Mouse (Mus musculus): Measurements from ENCODE around the gene Tpm3. TPM values are rescaled to one million over a fixed set of nuclear protein-coding genes. Genes with fewer than 3 reads are reported as not detected.

The Tpm3 gene
- total and polyA plus RNA-seq, 3 experiments: 205 to 274 (median 273) TPM

- Histone ChIP-seq H3K79me2 (ENCODE audit: control insufficient read depth, insufficient read depth, low read length, poor library complexity) (no peaks in the 10 kb centered on the region), H3K36me3 (ENCODE audit: control insufficient read depth in 1 of 2, insufficient read depth in 2 of 2, low read length in 2 of 2) (no peaks in the 10 kb centered on the region; a peak in 1 of 4 replicates), H3K27ac (ENCODE audit: control insufficient read depth, low read depth, low read length) (no peak within 1 kb of the TSS), H3K27me3 (ENCODE audit: control insufficient read depth in 1 of 2, insufficient read depth in 2 of 2, low read length in 2 of 2) (no peaks in the 10 kb centered on the region), H3K9ac (ENCODE audit: control insufficient read depth, low read depth, low read length, poor library complexity, severe bottlenecking) (no peak within 1 kb of the TSS), H3K9me3 (replicated peaks; ENCODE audit: insufficient read depth, low read length) (no peaks in the 10 kb centered on the region), H3K4me3 (ENCODE audit: control insufficient read depth in 1 of 2, insufficient read depth in 1 of 2, low read depth in 2 of 2, low read length in 2 of 2) (no peak within 1 kb of the TSS), H3K4me1 (ENCODE audit: control insufficient read depth in 1 of 2, insufficient read depth in 2 of 2, low read length in 2 of 2) (no peaks in the 10 kb centered on the region)
- peak; percentile 42 for DNase-seq (ENCODE audit: low read depth, low spot score)
- TF ChIP-seq ZMIZ1 (IDR thresholded peaks at IDR 0.05; ENCODE audit: low read depth, low read length): no peak
- TF ChIP-seq MXI1 (IDR thresholded peaks at IDR 0.05; ENCODE audit: low read depth, low read length): no peak
Observed at GRCm38 (mm10) chr3:90103938-90104337, 31.5 kb downstream of the Tpm3 start, which contains the start of gene Nup210l. Gene Nup210l (plus strand): TSS chr3:90104132.

- peak; percentile 75 for DNase-seq (ENCODE audit: low read depth, low spot score)
- peak; percentile 22; the same call in 1 of the 2 replicates for TF ChIP-seq GATA1 (IDR thresholded peaks at IDR 0.05; ENCODE audit: low read depth, low read length)
- TF ChIP-seq MEF2A (IDR thresholded peaks at IDR 0.05; ENCODE audit: extremely low read depth, insufficient replicate concordance, low read depth, low read length, poor library complexity, severe bottlenecking): peak; percentile 88
- no peak for TF ChIP-seq MAX (IDR thresholded peaks at IDR 0.05; ENCODE audit: low read length)
- Histone ChIP-seq H3K27ac (ENCODE audit: control insufficient read depth, low read depth, low read length) (no peak overlapping the region), H3K4me3 (ENCODE audit: control insufficient read depth in 1 of 2, insufficient read depth in 1 of 2, low read depth in 2 of 2, low read length in 2 of 2) (no peak overlapping the region), H3K4me1 (ENCODE audit: control insufficient read depth in 1 of 2, insufficient read depth in 2 of 2, low read length in 2 of 2) (peaks cover 0 to 4% of the 10 kb centered on the region in 2 experiments; a peak in 1 of 4 replicates), H3K9me3 (replicated peaks; ENCODE audit: insufficient read depth, low read length) (no peaks in the 10 kb centered on the region), H3K27me3 (ENCODE audit: control insufficient read depth in 1 of 2, insufficient read depth in 2 of 2, low read length in 2 of 2) (no peaks in the 10 kb centered on the region), H3K9ac (ENCODE audit: control insufficient read depth, low read depth, low read length, poor library complexity, severe bottlenecking) (no peak overlapping the region), H3K36me3 (ENCODE audit: control insufficient read depth in 1 of 2, insufficient read depth in 2 of 2, low read length in 2 of 2) (peaks cover 0 to 8% of the 10 kb centered on the region in 2 experiments; a peak in 2 of 4 replicates), H3K79me2 (ENCODE audit: control insufficient read depth, insufficient read depth, low read length, poor library complexity) (no peaks in the 10 kb centered on the region)
Observed at GRCm38 (mm10) chr3:90111706-90112105, 39.3 kb downstream of the Tpm3 start.

GRCm38 (mm10) chr3:90114342-90114741 lies 41.9 kb downstream of the Tpm3 start:
- TF ChIP-seq NELFE (IDR thresholded peaks at IDR 0.05; ENCODE audit: low read depth, low read length) (no peak), ZKSCAN1 (IDR thresholded peaks at IDR 0.05; ENCODE audit: low read depth, low read length) (no peak), TAL1 (IDR thresholded peaks at IDR 0.05; ENCODE audit: low read length) (no peak), ZC3H11A (IDR thresholded peaks at IDR 0.05; ENCODE audit: low read depth, low read length) (peak; percentile 19; the same call in 1 of the 2 replicates), ZNF384 (IDR thresholded peaks at IDR 0.05; ENCODE audit: low read depth, low read length) (peak; percentile 88), NRF1 (IDR thresholded peaks at IDR 0.05; ENCODE audit: insufficient read depth, low read depth, low read length, poor library complexity, severe bottlenecking) (no peak), POLR2AphosphoS5 (IDR thresholded peaks at IDR 0.05; ENCODE audit: borderline replicate concordance, low read depth, low read length) (no peak), MAFK (IDR thresholded peaks at IDR 0.05; ENCODE audit: borderline replicate concordance, low read depth, low read length) (no peak), SMC3 (IDR thresholded peaks at IDR 0.05; ENCODE audit: low read depth, low read length) (peak; percentile 53), SIN3A (IDR thresholded peaks at IDR 0.05; ENCODE audit: low read length) (no peak), POLR2AphosphoS2 (IDR thresholded peaks at IDR 0.05; ENCODE audit: low read length) (no peak), E2F4 (IDR thresholded peaks at IDR 0.05; ENCODE audit: borderline replicate concordance, low read depth, low read length) (no peak), CTCF (IDR thresholded peaks at IDR 0.05 in 2 of 3, conservative IDR thresholded peaks at IDR 0.05 in 1 of 3; ENCODE audit: control insufficient read depth in 1 of 3, insufficient read depth in 1 of 3, low read depth in 2 of 3, low read length in 3 of 3, poor library complexity in 1 of 3, severe bottlenecking in 1 of 3) (peak; percentile 43 to 59 (median 52)), UBTF (IDR thresholded peaks at IDR 0.05; ENCODE audit: borderline replicate concordance, insufficient read depth, low read depth, low read length) (no peak), GABPA (IDR thresholded peaks at IDR 0.05; ENCODE audit: low read depth, low read length) (no peak), GATA1 (IDR thresholded peaks at IDR 0.05; ENCODE audit: low read depth, low read length) (0 out of 2 replicates have a peak, but pooled peaks have one; percentile 8), TCF12 (IDR thresholded peaks at IDR 0.05; ENCODE audit: low read depth, low read length) (no peak), MAX (IDR thresholded peaks at IDR 0.05; ENCODE audit: low read length) (no peak), RAD21 (IDR thresholded peaks at IDR 0.05; ENCODE audit: low read depth, low read length) (peak; percentile 53), MEF2A (IDR thresholded peaks at IDR 0.05; ENCODE audit: extremely low read depth, insufficient replicate concordance, low read depth, low read length, poor library complexity, severe bottlenecking) (no peak), POLR2A (IDR thresholded peaks at IDR 0.05; ENCODE audit: control insufficient read depth in 1 of 2, insufficient read depth in 1 of 2, low read depth in 1 of 2, low read length in 2 of 2, poor library complexity in 1 of 2) (no peak)
- peaks cover 0 to 4% of the 10 kb centered on the region in 2 experiments; a peak in 1 of 4 replicates for H3K4me1 ChIP-seq (ENCODE audit: control insufficient read depth in 1 of 2, insufficient read depth in 2 of 2, low read length in 2 of 2)
- no peaks in the 10 kb centered on the region for H3K9me3 ChIP-seq (replicated peaks; ENCODE audit: insufficient read depth, low read length)
- H3K79me2 ChIP-seq (ENCODE audit: control insufficient read depth, insufficient read depth, low read length, poor library complexity): no peaks in the 10 kb centered on the region
- H3K36me3 ChIP-seq (ENCODE audit: control insufficient read depth in 1 of 2, insufficient read depth in 2 of 2, low read length in 2 of 2): peaks cover 0 to 8% of the 10 kb centered on the region in 2 experiments; a peak in 2 of 4 replicates
- DNase-seq (ENCODE audit: low read depth, low spot score): peak; percentile 60
- H3K27me3 ChIP-seq (ENCODE audit: control insufficient read depth in 1 of 2, insufficient read depth in 2 of 2, low read length in 2 of 2): no peaks in the 10 kb centered on the region
- H3K9ac ChIP-seq (ENCODE audit: control insufficient read depth, low read depth, low read length, poor library complexity, severe bottlenecking): no peak overlapping the region
- no peak overlapping the region for H3K4me3 ChIP-seq (ENCODE audit: control insufficient read depth in 1 of 2, insufficient read depth in 1 of 2, low read depth in 2 of 2, low read length in 2 of 2)
- H3K27ac ChIP-seq (ENCODE audit: control insufficient read depth, low read depth, low read length): no peak overlapping the region
